Mouse (Mus musculus) liver, embryonic 16.5 days (tissue): Measurements from ENCODE around the gene Gm26992. TPM values are rescaled to one million over a fixed set of nuclear protein-coding genes. Genes with fewer than 3 reads are reported as not detected.
"Not testable (repeated sequence)": the region's sequence is repeated elsewhere in the genome, so short reads cannot be mapped to it uniquely, and the experiment has no call there.

Experiments used
- ATAC-seq: fragments of 200-750 bp; cut with Nextera tagmentation; 2 replicates; pipeline ENCODE4 v1.8.0; 2017; ENCODE audit warnings: low read depth, mild to moderate bottlenecking, moderate number of reproducible peaks, moderate library complexity
- H3K27ac ChIP-seq: fragments of 300-500 bp; sonication (generic); 2 replicates; pipeline ENCODE4 v1.5.1; 2014; ENCODE audit warnings: mild to moderate bottlenecking, low read length
- H3K27me3 ChIP-seq: fragments of 300-500 bp; sonication (generic); 2 replicates; pipeline ENCODE4 v1.6.1; 2014; ENCODE audit warnings: low read depth, low read length, mixed read lengths; ENCODE audit not compliant: control insufficient read depth, insufficient read depth
- H3K36me3 ChIP-seq: fragments of 300-500 bp; sonication (generic); 2 replicates; pipeline ENCODE4 v1.6.1; 2014; ENCODE audit warnings: mild to moderate bottlenecking; ENCODE audit not compliant: control insufficient read depth, insufficient read depth
- H3K4me1 ChIP-seq: fragments of 300-500 bp; sonication (generic); 2 replicates; pipeline ENCODE4 v1.6.1; 2014; ENCODE audit warnings: low read depth, low read length, mixed read lengths; ENCODE audit not compliant: control insufficient read depth
- H3K4me2 ChIP-seq: fragments of 300-500 bp; sonication (generic); 2 replicates; pipeline ENCODE4 v1.6.1; 2014; ENCODE audit warnings: low read depth, low read length, mixed read lengths
- H3K4me3 ChIP-seq: fragments of 300-500 bp; sonication (generic); 2 replicates; pipeline ENCODE4 v1.5.1; 2014; ENCODE audit warnings: low read depth, mild to moderate bottlenecking, low read length
- H3K9ac ChIP-seq: fragments of 300-500 bp; sonication (generic); 2 replicates; pipeline ENCODE4 v1.6.1; 2014; ENCODE audit warnings: low read depth, low read length
- H3K9me3 ChIP-seq: fragments of 300-500 bp; sonication (generic); replicated peaks from 2 replicates; pipeline ENCODE4 v1.6.1; 2016; ENCODE audit warnings: low read length; ENCODE audit not compliant: control insufficient read depth
- WGBS: fragments of 180-500 bp; shearing (Covaris S2); extraction: QIAGEN DNeasy Blood & Tissue Kit; methylation state at CpG from one replicate; pipeline ENCODE4 v1.1.7; 2014; ENCODE audit not compliant: insufficient replicate concordance; 5-methylcytosine and 5-hydroxymethylcytosine counted together
- polyA plus RNA-seq: library from polyadenylated mRNA; unstranded; fragments of >200 nt; fragmentation: Nextera tagmentation; extraction: Ambion mirVana; gene quantifications from 2 replicates; pipeline ENCODE4 v1.2.1, GENCODE M21; 2015

The Gm26992 gene
- polyA plus RNA-seq, 1 experiment from 2014 or later, result not detected

DNA sequence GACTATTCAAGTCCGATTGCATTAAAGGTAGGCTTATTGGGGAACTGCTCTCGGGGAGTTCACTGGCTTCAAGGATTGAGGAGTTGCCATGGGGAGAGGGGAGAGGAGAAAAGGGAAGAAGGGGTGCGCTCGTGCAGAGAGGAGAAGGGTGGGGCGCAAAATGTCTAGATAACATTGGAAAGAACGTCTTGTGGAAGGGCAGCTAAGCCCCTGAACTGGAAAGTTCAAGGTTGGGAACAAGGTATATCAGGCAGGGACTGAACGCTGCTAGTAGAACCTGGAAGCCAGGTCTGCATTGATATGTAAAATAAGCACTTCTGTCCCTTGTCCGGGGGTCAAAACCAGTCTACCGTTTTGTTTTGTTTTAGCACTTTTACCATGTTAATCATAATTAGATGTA, 16.2 kb downstream of the Gm26992 start:
- Histone ChIP-seq H3K4me3 (no peak overlapping the region), H3K36me3 (no peaks in the 10 kb centered on the region), H3K4me1 (no peaks in the 10 kb centered on the region), H3K9me3 (no peaks in the 10 kb centered on the region), H3K27ac (no peak overlapping the region), H3K27me3 (peaks cover 24% of the 10 kb centered on the region), H3K9ac (no peak overlapping the region), H3K4me2 (no peak overlapping the region)
- no peak for ATAC-seq
- 18% methylated on average over 9 of the region's 9 CpGs for WGBS

GRCm38 (mm10) chrX:103440803-103441202, 19.0 kb downstream of the Gm26992 start:
- no peak overlapping the region for H3K27ac ChIP-seq
- no peaks in the 10 kb centered on the region for H3K4me1 ChIP-seq
- ATAC-seq, result no peak
- H3K9ac ChIP-seq, result no peak overlapping the region
- H3K4me3 ChIP-seq, result no peak overlapping the region
- H3K36me3 ChIP-seq, result no peaks in the 10 kb centered on the region
- H3K27me3 ChIP-seq, result peaks cover 23% of the 10 kb centered on the region
- WGBS, result 0% methylated on average over 1 of the region's 1 CpGs
- no peaks in the 10 kb centered on the region for H3K9me3 ChIP-seq
- H3K4me2 ChIP-seq, result no peak overlapping the region

DNA sequence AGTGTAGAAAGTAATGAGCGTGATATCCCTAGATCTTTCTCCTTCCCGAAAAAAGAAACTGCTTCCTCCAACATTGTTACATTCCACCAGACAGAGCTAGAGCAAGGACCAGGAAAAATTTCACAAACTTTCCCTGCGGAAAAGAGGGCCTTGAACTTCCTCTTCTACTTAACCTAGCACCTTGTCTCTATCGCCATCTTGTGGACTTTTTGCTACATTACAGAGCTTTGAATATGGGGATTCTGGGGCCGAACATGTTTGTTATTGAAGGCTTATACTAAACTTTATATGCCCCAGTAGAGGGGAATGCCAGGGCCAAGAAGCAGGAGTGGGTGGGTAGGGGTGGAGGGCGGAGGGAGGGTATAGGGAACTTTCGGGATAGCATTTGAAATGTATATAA, 21.9 kb downstream of the Gm26992 start:
- ATAC-seq, result no peak

DNA sequence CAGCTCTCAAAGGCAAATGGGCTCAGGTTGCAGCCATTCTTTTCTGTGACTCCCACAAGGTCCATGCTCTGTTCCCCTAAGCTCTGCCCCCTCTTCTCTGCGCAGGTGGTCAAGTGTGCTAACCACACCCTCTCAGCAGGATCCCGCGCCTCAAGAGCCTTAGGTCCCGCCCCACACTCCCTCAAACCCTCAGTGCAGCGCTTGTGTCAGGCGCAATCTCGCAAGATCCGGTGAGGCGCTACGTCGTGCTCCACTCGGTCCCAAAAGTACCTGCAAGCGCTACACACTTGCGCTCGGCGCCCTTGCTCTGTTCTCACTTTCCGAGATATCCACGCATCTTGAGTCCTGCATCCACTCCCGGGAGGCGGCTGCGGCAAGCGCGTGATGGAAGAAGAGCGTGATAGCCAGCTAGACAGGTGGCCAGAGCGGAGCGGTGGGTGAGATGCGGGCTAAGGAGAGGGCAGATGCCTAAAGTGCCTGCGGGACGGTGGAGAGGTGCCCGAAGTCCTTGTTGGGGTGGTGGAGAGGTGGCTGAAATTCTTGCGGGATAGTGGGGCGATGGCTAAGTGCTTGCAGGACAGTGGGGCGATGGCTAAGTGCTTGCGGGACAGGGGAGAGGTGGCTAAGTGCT, 25.8 kb downstream of the Gm26992 start:
- H3K27ac ChIP-seq, result no peak overlapping the region
- 11% methylated on average over 34 of the region's 34 CpGs for WGBS

More for the DNA sequence above, 21.9 kb downstream of the Gm26992 start:
- Histone ChIP-seq H3K4me1 (no peaks in the 10 kb centered on the region), H3K9ac (no peak overlapping the region), H3K4me2 (no peak overlapping the region), H3K4me3 (no peak overlapping the region), H3K36me3 (no peaks in the 10 kb centered on the region), H3K27me3 (peaks cover 25% of the 10 kb centered on the region), H3K9me3 (no peaks in the 10 kb centered on the region), H3K27ac (no peak overlapping the region)
- 19% methylated on average over 7 of the region's 7 CpGs for WGBS

GRCm38 (mm10) chrX:103448429-103448828, 26.6 kb downstream of the Gm26992 start:
- H3K27me3 ChIP-seq, result peaks cover 26% of the 10 kb centered on the region
- H3K9ac ChIP-seq, result not testable (repeated sequence)

More for the DNA sequence above, 25.8 kb downstream of the Gm26992 start:
- Histone ChIP-seq H3K27me3 (peaks cover 26% of the 10 kb centered on the region), H3K36me3 (no peaks in the 10 kb centered on the region), H3K4me2 (peak overlapping the region; percentile 41), H3K9ac (no peak overlapping the region), H3K4me1 (no peaks in the 10 kb centered on the region), H3K4me3 (peak overlapping the region; percentile 44), H3K9me3 (no peaks in the 10 kb centered on the region)
- ATAC-seq, result no peak

DNA sequence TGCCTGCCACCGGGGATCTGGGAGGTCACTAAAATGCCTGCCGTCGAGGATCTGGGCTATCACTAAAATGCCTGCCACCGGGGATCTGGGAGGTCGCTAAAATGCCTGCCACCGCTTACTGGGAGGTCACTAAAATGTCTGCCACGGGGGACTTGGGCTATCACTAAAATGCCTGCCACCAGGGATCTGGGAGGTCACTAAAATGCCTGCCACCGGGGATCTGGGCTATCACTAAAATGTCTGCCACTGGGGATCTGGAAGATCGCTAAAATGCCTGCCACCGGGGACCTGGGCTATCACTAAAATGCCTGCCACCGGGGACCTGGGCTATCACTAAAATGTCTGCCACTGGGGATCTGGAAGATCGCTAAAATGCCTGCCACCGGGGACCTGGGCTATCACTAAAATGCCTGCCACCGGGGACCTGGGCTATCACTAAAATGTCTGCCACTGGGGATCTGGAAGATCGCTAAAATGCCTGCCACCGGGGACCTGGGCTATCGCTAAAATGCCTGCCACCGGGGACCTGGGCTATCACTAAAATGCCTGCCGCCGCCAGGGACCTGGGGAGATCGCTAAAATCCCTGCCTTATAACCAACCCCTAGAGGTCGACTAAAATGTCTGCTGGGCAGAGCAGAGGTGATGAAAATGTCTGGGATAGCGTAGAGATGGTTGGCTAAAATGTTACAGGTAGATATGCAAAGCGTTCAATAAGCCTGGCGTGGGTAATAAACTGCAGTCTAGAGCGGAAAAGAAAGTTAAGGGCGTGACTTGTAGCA, 27.3 kb downstream of the Gm26992 start:
- not testable (repeated sequence) for H3K36me3 ChIP-seq, H3K4me1 ChIP-seq
- H3K27me3 ChIP-seq, result peaks cover 26% of the 10 kb centered on the region

More at GRCm38 (mm10) chrX:103448429-103448828, 26.6 kb downstream of the Gm26992 start:
- ATAC-seq, H3K4me2 ChIP-seq, H3K36me3 ChIP-seq, H3K9me3 ChIP-seq, H3K27ac ChIP-seq, H3K4me1 ChIP-seq: not testable (repeated sequence)
- peak overlapping the region; percentile 44 for H3K4me3 ChIP-seq
- 31% methylated on average over 10 of the region's 13 CpGs for WGBS

DNA sequence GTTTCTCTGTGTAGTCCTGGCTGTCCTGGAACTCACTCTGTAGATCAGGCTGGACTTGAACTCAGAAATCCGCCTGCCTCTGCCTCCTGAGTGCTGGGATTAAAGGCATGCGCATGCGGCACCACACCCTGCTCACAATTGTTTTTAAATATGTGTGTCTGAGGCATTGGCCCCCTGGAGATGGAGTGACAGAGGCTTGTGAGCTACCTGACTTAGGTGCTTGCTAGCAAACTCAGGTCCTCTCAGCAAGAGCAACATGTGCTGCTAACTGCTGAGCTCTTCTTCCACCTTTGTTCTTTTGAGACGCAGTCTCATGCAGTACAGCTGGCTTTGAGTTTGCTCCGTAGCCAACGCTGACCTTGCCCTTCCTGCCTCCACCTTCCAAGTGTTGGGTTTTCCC, 31.0 kb downstream of the Gm26992 start:
- peaks cover 15% of the 10 kb centered on the region for H3K27me3 ChIP-seq
- ATAC-seq, result no peak
- no peaks in the 10 kb centered on the region for H3K4me1 ChIP-seq
- no peak overlapping the region for H3K27ac ChIP-seq
- WGBS, result 64% methylated on average over 6 of the region's 6 CpGs
- no peak overlapping the region for H3K4me3 ChIP-seq
- H3K36me3 ChIP-seq, result no peaks in the 10 kb centered on the region
- H3K4me2 ChIP-seq, result no peak overlapping the region
- H3K9ac ChIP-seq, result no peak overlapping the region
- H3K9me3 ChIP-seq, result no peaks in the 10 kb centered on the region

More for the DNA sequence above, 27.3 kb downstream of the Gm26992 start:
- not testable (repeated sequence) for H3K4me2 ChIP-seq, H3K9me3 ChIP-seq, H3K27ac ChIP-seq, ATAC-seq, H3K9ac ChIP-seq, H3K4me3 ChIP-seq
- 66% methylated on average over 17 of the region's 27 CpGs for WGBS

DNA sequence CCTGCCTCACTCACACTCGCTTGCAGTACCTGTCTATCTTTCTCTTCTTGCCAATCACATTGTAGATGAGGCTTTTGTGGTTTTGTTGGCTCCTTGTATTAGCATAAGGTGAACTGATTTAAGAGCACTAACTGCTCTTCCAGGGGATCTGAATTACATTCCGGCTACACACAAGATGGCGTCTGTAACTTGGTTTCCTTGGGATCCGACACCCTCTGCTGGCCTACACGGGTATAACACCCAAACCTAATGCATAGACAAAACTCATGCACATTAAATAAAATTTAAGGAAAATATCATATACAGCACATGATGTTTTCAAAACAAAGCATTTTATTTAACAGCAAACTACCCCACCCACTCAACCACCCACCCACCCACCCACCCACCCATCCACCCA, 38.2 kb downstream of the Gm26992 start:
- Histone ChIP-seq H3K4me1 (no peaks in the 10 kb centered on the region), H3K36me3 (no peaks in the 10 kb centered on the region; the same call in 1 of the 2 replicates), H3K27ac (no peak overlapping the region), H3K9ac (no peak overlapping the region), H3K27me3 (no peaks in the 10 kb centered on the region), H3K4me2 (no peak overlapping the region), H3K4me3 (no peak overlapping the region), H3K9me3 (no peaks in the 10 kb centered on the region)
- 70% methylated on average over 5 of the region's 5 CpGs for WGBS
- ATAC-seq, result no peak

DNA sequence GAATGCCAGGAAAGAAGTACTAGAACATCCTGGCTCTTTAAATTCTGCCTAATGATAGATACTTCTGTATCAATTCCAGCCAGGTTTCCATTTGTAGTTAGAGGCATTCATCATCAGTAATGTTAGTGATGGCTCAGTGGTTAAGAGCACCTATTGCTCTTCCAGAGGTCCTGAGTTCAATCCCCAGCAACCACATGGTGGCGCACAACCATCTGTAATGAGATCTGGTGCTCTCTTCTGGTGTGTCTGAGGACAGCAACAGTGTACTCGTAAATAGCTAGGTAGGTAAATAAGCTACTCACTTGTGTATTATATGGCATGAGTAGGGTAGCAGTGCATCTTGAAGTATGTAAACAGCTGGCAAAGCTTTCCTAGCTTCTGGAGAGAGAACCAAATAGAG, 47.2 kb downstream of the Gm26992 start:
- Histone ChIP-seq H3K27me3 (no peaks in the 10 kb centered on the region), H3K9me3 (no peaks in the 10 kb centered on the region), H3K4me1 (no peaks in the 10 kb centered on the region), H3K27ac (no peak overlapping the region), H3K36me3 (peaks cover 3% of the 10 kb centered on the region; the same call in 1 of the 2 replicates), H3K4me2 (no peak overlapping the region), H3K4me3 (no peak overlapping the region), H3K9ac (no peak overlapping the region)
- WGBS, result 60% methylated on average over 2 of the region's 2 CpGs
- no peak for ATAC-seq
